Mouse (Mus musculus): Measurements from ENCODE around the gene Hist2h2be. TPM values are rescaled to one million over a fixed set of nuclear protein-coding genes. Genes with fewer than 3 reads are reported as not detected.
A peak's percentile ranks its signal among the peaks of the same experiment; 100 is the strongest.
"Not testable (repeated sequence)": the region's sequence is repeated elsewhere in the genome, so short reads cannot be mapped to it uniquely, and the experiment has no call there.

The Hist2h2be gene
- polyA plus RNA-seq, 1 experiment from 2014 or later: 5.9 TPM

DNA sequence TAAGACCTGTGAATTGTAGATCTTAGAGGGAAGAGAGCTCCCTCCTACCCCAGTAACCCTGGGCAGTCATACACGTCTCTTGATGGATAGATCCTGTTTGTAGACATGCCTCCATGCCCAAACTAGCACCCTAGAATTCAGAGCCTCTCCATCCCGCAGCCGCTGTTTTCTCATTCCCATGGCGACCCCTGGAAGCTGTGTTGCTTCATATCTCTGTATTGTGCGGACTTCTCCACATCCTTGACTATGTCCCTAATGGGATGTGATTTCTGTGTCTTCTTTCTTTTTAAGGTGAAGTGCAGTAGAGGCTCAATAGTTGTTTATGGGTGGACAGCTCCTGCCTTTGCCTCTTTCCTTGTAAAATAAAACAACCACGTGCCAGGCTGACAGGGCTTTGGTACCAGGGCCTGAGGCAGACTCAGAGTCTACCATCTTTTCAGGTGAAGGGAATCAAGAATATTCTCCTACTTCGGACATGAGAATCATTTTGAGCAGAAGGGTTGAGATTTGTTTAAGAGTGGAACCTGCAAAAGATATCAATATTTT lies 43.6 kb downstream of the Hist2h2be start:
- Histone ChIP-seq H3K36me3 (ENCODE audit: insufficient read depth) (no peaks in the 10 kb centered on the region), H3K4me3 (ENCODE audit: low read depth, low read length) (peak overlapping the region; percentile 60; the same call in 1 of the 2 replicates), H3K9ac (peak overlapping the region; percentile 80), H3K4me2 (peak overlapping the region; percentile 85), H3K9me3 (ENCODE audit: low read depth, low read length) (no peaks in the 10 kb centered on the region), H3K27ac (ENCODE audit: low read depth) (peak overlapping the region; percentile 99), H3K4me1 (ENCODE audit: insufficient read depth) (peaks cover 9% of the 10 kb centered on the region), H3K27me3 (ENCODE audit: insufficient read depth, low read length) (no peaks in the 10 kb centered on the region)
- DNase-seq (peak; percentile 45), ATAC-seq (ENCODE audit: insufficient read depth) (no peak)
- 59% methylated on average over 7 of the region's 7 CpGs for WGBS
- no peak for TF ChIP-seq CTCF (IDR thresholded peaks at IDR 0.05; ENCODE audit: low read depth)

DNA sequence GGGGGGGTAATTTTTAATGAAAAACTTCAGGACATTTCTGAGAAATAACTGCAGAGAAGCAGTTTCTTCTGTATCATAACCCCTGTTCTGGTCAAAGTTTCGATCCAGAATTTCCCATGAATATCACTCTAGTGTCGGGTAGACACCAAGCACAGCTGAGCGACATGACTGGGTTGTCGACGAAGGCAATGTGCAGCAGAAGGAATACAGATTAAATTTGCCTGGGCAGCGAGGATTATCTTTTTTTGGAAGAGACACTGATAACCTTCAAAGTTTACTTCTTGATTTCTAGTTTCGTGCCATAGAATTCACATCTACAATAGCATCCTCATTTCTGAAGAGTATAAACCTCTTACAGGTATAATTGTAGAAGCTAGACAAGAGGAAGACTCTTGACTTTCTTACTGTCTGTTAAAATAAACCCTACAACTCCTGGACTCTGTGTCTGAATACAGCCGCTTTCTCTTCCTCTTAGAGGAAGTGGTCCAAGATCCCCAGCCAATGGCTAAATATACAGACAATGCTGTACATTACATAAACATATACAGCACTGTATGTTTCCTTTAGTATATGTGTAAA lies 45.3 kb downstream of the Hist2h2be start:
- Histone ChIP-seq H3K9me3 (ENCODE audit: low read depth, low read length) (no peaks in the 10 kb centered on the region), H3K27ac (ENCODE audit: low read depth) (no peak overlapping the region; the same call in none of the 2 replicates), H3K36me3 (ENCODE audit: insufficient read depth) (no peaks in the 10 kb centered on the region), H3K9ac (no peak overlapping the region; the same call in 1 of the 2 replicates), H3K4me2 (no peak overlapping the region), H3K27me3 (ENCODE audit: insufficient read depth, low read length) (no peaks in the 10 kb centered on the region), H3K4me1 (ENCODE audit: insufficient read depth) (peaks cover 9% of the 10 kb centered on the region), H3K4me3 (ENCODE audit: low read depth, low read length) (no peak overlapping the region)
- ATAC-seq (ENCODE audit: insufficient read depth) (no peak), DNase-seq (no peak)
- WGBS: 71% methylated on average over 8 of the region's 8 CpGs
- no peak for TF ChIP-seq CTCF (IDR thresholded peaks at IDR 0.05; ENCODE audit: low read depth)

DNA sequence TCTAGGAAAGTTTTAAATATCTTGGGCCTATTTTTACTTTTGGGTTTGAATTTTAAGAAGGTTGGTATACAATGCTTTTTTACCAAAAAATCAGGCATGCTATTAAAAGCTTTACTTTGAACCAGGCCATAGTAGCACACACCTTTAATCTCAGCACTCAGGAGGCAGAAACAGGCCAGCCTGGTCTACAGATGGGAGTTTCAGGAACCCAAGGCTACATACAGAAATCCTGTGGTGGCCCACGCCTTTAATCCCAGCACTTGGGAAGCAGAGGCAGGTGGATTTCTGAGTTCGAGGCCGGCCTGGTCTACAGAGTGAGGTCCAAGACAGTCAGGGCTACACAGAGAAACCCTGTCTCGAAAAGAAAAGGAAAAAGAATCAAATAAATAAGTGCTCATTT lies 46.6 kb downstream of the Hist2h2be start:
- 0 out of 2 replicates have a peak overlapping the region, but pooled peaks have one; percentile 53 for H3K4me3 ChIP-seq (ENCODE audit: low read depth, low read length)
- DNase-seq (no peak), ATAC-seq (ENCODE audit: insufficient read depth) (no peak)
- H3K4me1 ChIP-seq (ENCODE audit: insufficient read depth): peaks cover 6% of the 10 kb centered on the region; the same call in 1 of the 2 replicates
- no peak for TF ChIP-seq CTCF (IDR thresholded peaks at IDR 0.05; ENCODE audit: low read depth)
- no peak overlapping the region for H3K9ac ChIP-seq
- H3K27me3 ChIP-seq (ENCODE audit: insufficient read depth, low read length): no peaks in the 10 kb centered on the region
- H3K4me2 ChIP-seq: peak overlapping the region; percentile 66
- no peaks in the 10 kb centered on the region for H3K9me3 ChIP-seq (ENCODE audit: low read depth, low read length)
- 64% methylated on average over 4 of the region's 4 CpGs for WGBS
- peak overlapping the region; percentile 98 for H3K27ac ChIP-seq (ENCODE audit: low read depth)
- H3K36me3 ChIP-seq (ENCODE audit: insufficient read depth): no peaks in the 10 kb centered on the region

DNA sequence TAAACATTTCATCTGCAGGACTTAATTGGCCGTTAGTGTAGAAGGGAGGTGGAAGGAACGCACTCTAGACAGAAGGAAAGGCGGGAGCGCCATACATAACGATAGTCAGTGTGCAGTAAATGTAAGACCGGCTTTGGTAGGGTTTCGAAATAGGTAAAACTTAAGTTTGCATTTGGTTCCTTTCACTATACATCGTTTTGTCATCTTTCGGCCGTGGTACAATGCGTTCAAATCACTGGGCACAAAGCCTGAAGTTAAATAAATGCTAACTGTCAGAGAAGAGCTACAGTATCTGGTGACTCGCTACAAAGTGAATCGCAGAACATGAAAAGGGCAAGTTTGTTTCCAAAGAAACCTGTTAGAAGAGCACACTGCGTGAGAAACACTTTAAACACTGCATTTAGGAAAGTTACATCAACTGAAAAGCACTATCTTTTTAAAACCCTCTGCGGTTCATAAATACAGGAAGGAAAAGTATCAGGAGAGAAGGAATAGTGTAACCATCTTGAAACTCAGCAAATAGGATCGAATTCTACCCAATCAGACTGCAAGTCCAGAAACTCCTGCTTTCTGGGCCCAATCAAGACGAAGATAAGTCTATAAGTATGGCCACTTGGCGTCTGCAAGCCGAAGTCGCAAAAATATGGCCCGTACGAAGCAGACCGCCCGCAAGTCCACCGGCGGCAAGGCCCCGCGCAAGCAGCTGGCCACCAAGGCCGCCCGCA lies 47.3 kb downstream of the Hist2h2be start, which contains the start of gene Hist2h3b:
TSS of gene Hist2h3b (plus strand) at position 604 of the 725 bp plus-strand sequence.
- Histone ChIP-seq H3K4me2 (peak within 1 kb of the TSS; percentile 87), H3K9ac (peak within 1 kb of the TSS; percentile 79), H3K27me3 (ENCODE audit: insufficient read depth, low read length) (no peaks in the 10 kb centered on the region), H3K36me3 (ENCODE audit: insufficient read depth) (no peaks in the 10 kb centered on the region), H3K4me1 (ENCODE audit: insufficient read depth) (peaks cover 6% of the 10 kb centered on the region; the same call in 1 of the 2 replicates), H3K27ac (ENCODE audit: low read depth) (peak within 1 kb of the TSS; percentile 98), H3K9me3 (ENCODE audit: low read depth, low read length) (no peaks in the 10 kb centered on the region), H3K4me3 (ENCODE audit: low read depth, low read length) (peak within 1 kb of the TSS; percentile 53)
- WGBS: 13% methylated on average over 30 of the region's 30 CpGs
- peak; percentile 73 for ATAC-seq (ENCODE audit: insufficient read depth)
- DNase-seq: peak; percentile 95
- no peak for TF ChIP-seq CTCF (IDR thresholded peaks at IDR 0.05; ENCODE audit: low read depth)

DNA sequence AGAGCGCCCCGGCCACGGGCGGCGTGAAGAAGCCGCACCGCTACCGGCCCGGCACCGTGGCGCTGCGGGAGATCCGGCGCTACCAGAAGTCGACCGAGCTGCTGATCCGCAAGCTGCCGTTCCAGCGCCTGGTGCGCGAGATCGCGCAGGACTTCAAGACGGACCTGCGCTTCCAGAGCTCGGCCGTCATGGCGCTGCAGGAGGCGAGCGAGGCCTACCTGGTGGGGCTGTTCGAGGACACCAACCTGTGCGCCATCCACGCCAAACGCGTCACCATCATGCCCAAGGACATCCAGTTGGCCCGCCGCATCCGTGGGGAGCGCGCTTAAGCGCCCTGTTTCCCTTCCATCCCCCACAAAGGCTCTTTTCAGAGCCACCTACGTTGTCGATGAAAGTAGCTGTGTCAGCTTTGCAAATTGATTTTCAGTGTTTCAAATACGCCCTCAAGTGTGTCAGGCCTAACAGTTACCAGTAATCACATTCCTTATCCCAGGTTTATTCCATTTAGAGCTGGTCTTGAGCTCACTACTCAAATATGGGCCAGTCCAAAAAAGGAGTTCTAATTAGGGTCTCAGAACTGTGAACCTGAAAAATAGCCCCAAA lies 48.0 kb downstream of the Hist2h2be start:
- not testable (repeated sequence) for H3K4me1 ChIP-seq (ENCODE audit: insufficient read depth); DNase-seq; H3K27me3 ChIP-seq (ENCODE audit: insufficient read depth, low read length); H3K9me3 ChIP-seq (ENCODE audit: low read depth, low read length); H3K36me3 ChIP-seq (ENCODE audit: insufficient read depth)
- Histone ChIP-seq H3K9ac (peak overlapping the region; percentile 79), H3K4me3 (ENCODE audit: low read depth, low read length) (peak overlapping the region; percentile 53), H3K4me2 (peak overlapping the region; percentile 87), H3K27ac (ENCODE audit: low read depth) (peak overlapping the region; percentile 98)
- peak; percentile 43 for ATAC-seq (ENCODE audit: insufficient read depth)
- WGBS: 0% methylated on average over 11 of the region's 44 CpGs

DNA sequence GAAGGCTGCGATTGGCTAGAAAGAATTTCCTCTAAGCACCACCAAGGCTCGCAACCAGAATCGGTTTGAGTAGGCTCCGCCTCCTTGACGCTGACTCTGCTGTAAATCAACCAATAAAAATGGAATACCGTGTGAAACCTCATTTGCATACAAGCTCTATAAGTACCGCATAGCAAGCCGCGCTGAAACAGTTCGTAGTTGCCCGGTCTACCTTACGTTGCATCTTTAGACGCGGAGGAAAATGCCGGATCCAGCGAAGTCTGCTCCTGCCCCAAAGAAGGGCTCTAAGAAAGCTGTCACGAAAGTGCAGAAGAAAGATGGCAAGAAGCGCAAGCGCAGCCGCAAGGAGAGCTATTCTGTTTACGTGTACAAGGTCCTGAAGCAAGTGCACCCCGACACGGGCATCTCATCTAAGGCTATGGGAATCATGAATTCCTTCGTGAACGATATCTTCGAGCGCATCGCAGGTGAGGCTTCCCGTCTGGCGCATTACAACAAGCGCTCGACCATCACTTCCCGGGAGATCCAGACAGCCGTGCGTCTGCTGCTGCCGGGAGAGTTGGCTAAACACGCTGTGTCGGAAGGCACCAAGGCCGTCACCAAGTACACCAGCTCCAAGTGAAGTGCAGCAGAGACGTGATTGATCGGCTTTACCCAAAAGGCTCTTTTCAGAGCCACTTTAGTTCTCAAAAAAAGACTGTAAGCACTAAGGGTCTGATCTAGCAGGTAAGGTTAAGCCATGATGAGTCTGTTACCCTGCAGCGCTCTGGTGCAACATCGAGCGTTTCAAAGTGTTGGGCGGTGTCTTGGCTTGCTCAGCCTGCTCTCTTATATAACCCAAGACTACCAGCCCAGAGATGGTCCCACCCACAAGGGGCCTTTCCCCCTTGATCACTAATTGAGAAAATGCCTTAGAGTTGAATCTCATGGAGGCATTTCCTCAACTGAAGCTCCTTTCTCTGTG lies 48.9 kb downstream of the Hist2h2be start, which contains the start of gene Hist2h2bb:
TSS of gene Hist2h2bb (plus strand) at position 242 of the 964 bp plus-strand sequence.
- ATAC-seq (ENCODE audit: insufficient read depth): peak; percentile 96
- Histone ChIP-seq H3K4me1 (ENCODE audit: insufficient read depth) (peaks cover 6% of the 10 kb centered on the region; the same call in 1 of the 2 replicates), H3K27me3 (ENCODE audit: insufficient read depth, low read length) (no peaks in the 10 kb centered on the region), H3K4me3 (ENCODE audit: low read depth, low read length) (peak within 1 kb of the TSS; percentile 53), H3K4me2 (peak within 1 kb of the TSS; percentile 87), H3K36me3 (ENCODE audit: insufficient read depth) (no peaks in the 10 kb centered on the region), H3K27ac (ENCODE audit: low read depth) (peak within 1 kb of the TSS; percentile 98), H3K9ac (peak within 1 kb of the TSS; percentile 79), H3K9me3 (ENCODE audit: low read depth, low read length) (no peaks in the 10 kb centered on the region)
- TF ChIP-seq CTCF (IDR thresholded peaks at IDR 0.05; ENCODE audit: low read depth): no peak
- WGBS: under 1% methylated on average over 45 of the region's 45 CpGs
- peak; percentile 99 for DNase-seq

Small RNA genes within 50 kb of the gene (microRNA-seq; reads per million reads assigned to microRNA genes)
- gene Gm44492 (ENCODE audit: borderline number of aligned reads) (not detected), gene Gm47311 (ENCODE audit: borderline number of aligned reads) (not detected), gene Gm47313 (ENCODE audit: borderline number of aligned reads) (not detected)

Other genes starting within 250 kb of the Hist2h2be start
- gene Plekho1, start 225.1 kb upstream of the Hist2h2be start, polyA plus RNA-seq (2014; fragmentation: Nextera tagmentation; extraction: Ambion mirVana): 36.7 and 37.0 TPM in 2 replicates
- 18.6 and 19.7 TPM in 2 replicates for gene Vps45, start 162.7 kb upstream of the Hist2h2be start, polyA plus RNA-seq (2014; fragmentation: Nextera tagmentation; extraction: Ambion mirVana)
- gene Otud7b, start 116.6 kb upstream of the Hist2h2be start, polyA plus RNA-seq (2014; fragmentation: Nextera tagmentation; extraction: Ambion mirVana): 18.9 and 21.3 TPM in 2 replicates
- gene Mtmr11, start 59.1 kb upstream of the Hist2h2be start, polyA plus RNA-seq (2014; fragmentation: Nextera tagmentation; extraction: Ambion mirVana): 13.0 and 16.6 TPM in 2 replicates
- 196 and 210 TPM in 2 replicates for gene Sf3b4, start 48.8 kb upstream of the Hist2h2be start, polyA plus RNA-seq (2014; fragmentation: Nextera tagmentation; extraction: Ambion mirVana)
- gene Sv2a, start 40.0 kb upstream of the Hist2h2be start, polyA plus RNA-seq (2014; fragmentation: Nextera tagmentation; extraction: Ambion mirVana): 3.6 and 5.8 TPM in 2 replicates
- 57.6 and 68.0 TPM in 2 replicates for gene Bola1, start 1.4 kb upstream of the Hist2h2be start, polyA plus RNA-seq (2014; fragmentation: Nextera tagmentation; extraction: Ambion mirVana)
- gene Hist2h2ab, start 1.3 kb upstream of the Hist2h2be start, polyA plus RNA-seq (2014; fragmentation: Nextera tagmentation; extraction: Ambion mirVana): not detected in 2 replicates
- gene Hist2h2ac, start 239 bp upstream of the Hist2h2be start, polyA plus RNA-seq (2014; fragmentation: Nextera tagmentation; extraction: Ambion mirVana): 10.8 and 11.9 TPM in 2 replicates
- gene Hist2h3c2, start 18.0 kb downstream of the Hist2h2be start, polyA plus RNA-seq (2014; fragmentation: Nextera tagmentation; extraction: Ambion mirVana): 11.5 and 14.4 TPM in 2 replicates
- 49.7 and 55.6 TPM in 2 replicates for gene Hist2h2aa2, start 19.2 kb downstream of the Hist2h2be start, polyA plus RNA-seq (2014; fragmentation: Nextera tagmentation; extraction: Ambion mirVana)
- gene Hist2h2aa1, start 24.4 kb downstream of the Hist2h2be start, polyA plus RNA-seq (2014; fragmentation: Nextera tagmentation; extraction: Ambion mirVana): 13.0 and 15.7 TPM in 2 replicates
- gene Hist2h3c1, start 25.6 kb downstream of the Hist2h2be start, polyA plus RNA-seq (2014; fragmentation: Nextera tagmentation; extraction: Ambion mirVana): 0.30 and 2.3 TPM in 2 replicates
- 11.3 and 16.6 TPM in 2 replicates for gene Hist2h4, start 42.2 kb downstream of the Hist2h2be start, polyA plus RNA-seq (2014; fragmentation: Nextera tagmentation; extraction: Ambion mirVana)
- gene Hist2h3b, start 47.5 kb downstream of the Hist2h2be start, polyA plus RNA-seq (2014; fragmentation: Nextera tagmentation; extraction: Ambion mirVana): 100 and 111 TPM in 2 replicates
- gene Hist2h2bb, start 48.6 kb downstream of the Hist2h2be start, polyA plus RNA-seq (2014; fragmentation: Nextera tagmentation; extraction: Ambion mirVana): 23.2 and 26.7 TPM in 2 replicates
- gene Fcgr1, start 72.8 kb downstream of the Hist2h2be start, polyA plus RNA-seq (2014; fragmentation: Nextera tagmentation; extraction: Ambion mirVana): 3.3 and 3.9 TPM in 2 replicates
- gene BC107364, start 231.2 kb downstream of the Hist2h2be start, polyA plus RNA-seq (2014; fragmentation: Nextera tagmentation; extraction: Ambion mirVana): not detected in 2 replicates

Measured in lung, embryonic 14.5 days (tissue).